Mouse (Mus musculus) MEL (cell line): Measurements from ENCODE around the gene Nudt22.
A peak's percentile ranks its signal among the peaks of the same experiment; 100 is the strongest.

Source experiments
- BHLHE40 ChIP-seq: IDR thresholded peaks from 2 replicates; pipeline ENCODE4 v1.6.1; 2012; ENCODE audit warnings: low read depth, mild to moderate bottlenecking, inconsistent platforms, low read length, improper control_type of control experiment, borderline replicate concordance
- CHD1 ChIP-seq: IDR thresholded peaks from 2 replicates; pipeline ENCODE4 v1.6.1; 2012; ENCODE audit warnings: low read depth, mild to moderate bottlenecking, inconsistent platforms, low read length, improper control_type of control experiment
- CTCF ChIP-seq, 3 experiments: IDR thresholded peaks in 2 of 3; conservative IDR thresholded peaks in 1 of 3; 2 replicates each; pipeline ENCODE4 v1.5.1; 2011 to 2012; ENCODE audit warnings: low read length in 3 of 3, low read depth in 2 of 3, mild to moderate bottlenecking in 2 of 3, improper control_type of control experiment in 1 of 3, inconsistent platforms in 1 of 3, mixed read lengths in 1 of 3, moderate library complexity in 1 of 3; ENCODE audit not compliant: control insufficient read depth in 1 of 3, insufficient read depth in 1 of 3, poor library complexity in 1 of 3, severe bottlenecking in 1 of 3
- EP300 ChIP-seq, 2 experiments: IDR thresholded peaks; 2 replicates each; pipeline ENCODE4 v1.6.1; 2011; ENCODE audit warnings: improper control_type of control experiment in 2 of 2, low read length in 2 of 2, low read depth in 1 of 2, mild to moderate bottlenecking in 1 of 2
- GABPA ChIP-seq: IDR thresholded peaks from 2 replicates; pipeline ENCODE4 v1.6.1; 2012; ENCODE audit warnings: low read depth, mild to moderate bottlenecking, inconsistent platforms, low read length, improper control_type of control experiment, moderate library complexity
- HCFC1 ChIP-seq: IDR thresholded peaks from 2 replicates; pipeline ENCODE4 v1.6.1; 2012; ENCODE audit warnings: low read depth, mild to moderate bottlenecking, inconsistent platforms, low read length, improper control_type of control experiment, moderate library complexity
- MAX ChIP-seq: IDR thresholded peaks from 2 replicates; pipeline ENCODE4 v1.6.1; 2011; ENCODE audit warnings: low read length, improper control_type of control experiment
- POLR2A ChIP-seq, 2 experiments: IDR thresholded peaks; 2 replicates each; pipeline ENCODE4 v1.6.1; 2011 to 2012; ENCODE audit warnings: low read length in 2 of 2, mild to moderate bottlenecking in 2 of 2, control low read depth in 1 of 2, improper control_type of control experiment in 1 of 2, low read depth in 1 of 2, moderate library complexity in 1 of 2; ENCODE audit not compliant: control insufficient read depth in 1 of 2, insufficient read depth in 1 of 2, poor library complexity in 1 of 2
- SIN3A ChIP-seq: IDR thresholded peaks from 2 replicates; pipeline ENCODE4 v1.6.1; 2012; ENCODE audit warnings: low read length, improper control_type of control experiment, inconsistent platforms

- TF ChIP-seq POLR2A (IDR thresholded peaks at IDR 0.05; ENCODE audit: control insufficient read depth in 1 of 2, insufficient read depth in 1 of 2, low read depth in 1 of 2, low read length in 2 of 2, poor library complexity in 1 of 2) (peak in 1 of 2 experiments; percentile 40; a peak in 2 of 4 replicates), GABPA (no peak), CTCF (IDR thresholded peaks at IDR 0.05 in 2 of 3, conservative IDR thresholded peaks at IDR 0.05 in 1 of 3; ENCODE audit: control insufficient read depth in 1 of 3, insufficient read depth in 1 of 3, low read depth in 2 of 3, low read length in 3 of 3, poor library complexity in 1 of 3, severe bottlenecking in 1 of 3) (peak; percentile 54 to 86 (median 55)), SIN3A (peak; percentile 54; the same call in 1 of the 2 replicates), CHD1 (no peak), MAX (no peak; the same call in 1 of the 2 replicates), BHLHE40 (no peak), HCFC1 (no peak), EP300 (IDR thresholded peaks at IDR 0.05; ENCODE audit: low read depth in 1 of 2, low read length in 2 of 2) (no peak)
Observed at GRCm38 (mm10) chr19:6979486-6980380, 16.2 kb downstream of the Nudt22 start.
